Mouse (Mus musculus): ENCODE results near the gene Evc2.

Evc2 gene

GRCm38 (mm10) chr5:37368796-37369195, 30.5 kb downstream of the Evc2 start:
- DNase-seq: no peak

- no peak for DNase-seq
Observed at GRCm38 (mm10) chr5:37377376-37377775, 39.1 kb downstream of the Evc2 start.

DNA sequence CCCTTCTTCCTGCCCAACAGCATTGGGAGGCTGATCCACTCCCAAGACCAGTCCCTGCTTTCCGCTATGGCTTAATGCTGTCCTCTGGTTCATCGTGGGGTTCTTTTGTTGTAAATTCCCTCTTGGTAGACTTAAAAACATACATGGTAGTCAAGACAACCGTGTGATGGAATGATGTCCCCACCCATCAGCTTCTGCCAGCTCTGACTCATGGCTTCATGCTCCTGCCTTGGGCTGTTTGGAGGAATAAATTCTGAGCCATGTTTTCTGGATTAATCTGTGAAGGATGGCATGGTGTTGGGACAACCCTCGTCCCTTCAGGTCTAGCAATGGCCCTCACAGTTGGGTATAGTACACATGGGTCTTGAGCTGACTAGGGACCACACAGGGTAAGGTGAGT, 42.3 kb downstream of the Evc2 start:
- DNase-seq: no peak

DNA sequence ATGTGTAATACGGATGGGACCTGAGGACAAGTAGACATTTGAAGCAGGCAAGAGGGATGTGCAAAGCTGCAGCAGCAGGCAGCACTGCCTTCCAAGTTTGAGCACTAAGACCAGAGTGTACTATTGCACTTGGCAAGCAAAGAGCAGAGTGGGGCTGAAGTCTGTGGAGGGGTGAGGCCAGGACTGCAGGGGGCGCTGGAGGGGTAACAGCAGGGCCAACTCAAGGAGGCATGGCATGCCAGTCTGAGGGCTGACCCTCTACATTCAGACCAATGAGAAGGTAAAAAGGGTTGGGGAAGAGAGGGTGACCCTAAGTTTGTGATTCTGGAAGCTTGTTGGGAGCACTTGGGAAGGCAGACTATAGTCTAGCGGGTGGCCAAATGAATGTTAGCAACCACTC, 45.3 kb downstream of the Evc2 start:
- no peak for DNase-seq

GRCm38 (mm10) chr5:37388646-37389045, 50.3 kb downstream of the Evc2 start:
- DNase-seq: no peak

- no peak for DNase-seq
Observed at GRCm38 (mm10) chr5:37389808-37390495, 51.7 kb downstream of the Evc2 start.

GRCm38 (mm10) chr5:37390923-37391322, 52.6 kb downstream of the Evc2 start:
- no peak for DNase-seq

DNA sequence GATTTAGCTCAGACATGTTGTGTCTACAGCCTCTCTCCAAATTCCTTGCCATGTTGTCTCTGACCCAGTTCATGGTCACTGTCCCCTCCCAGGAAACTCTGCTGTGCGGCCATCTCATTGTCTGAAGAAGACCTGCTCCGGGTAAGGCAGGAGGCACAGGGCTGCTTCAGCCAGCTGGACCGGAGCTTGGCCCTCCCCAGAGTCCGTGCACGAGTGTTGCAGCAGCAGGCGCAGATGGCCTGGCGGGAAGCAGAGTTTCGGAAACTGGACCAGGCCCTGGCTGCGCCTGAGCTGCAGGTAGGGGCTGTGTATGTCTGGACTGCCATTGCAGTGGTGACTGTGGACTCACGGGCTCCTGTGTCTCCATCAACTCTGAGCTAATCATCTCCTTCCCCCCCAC, 53.6 kb downstream of the Evc2 start:
- DNase-seq: no peak

GRCm38 (mm10) chr5:37395172-37396030, 57.1 kb downstream of the Evc2 start:
- no peak for DNase-seq

- DNase-seq: no peak
Observed at GRCm38 (mm10) chr5:37419028-37419427, 80.7 kb downstream of the Evc2 start.

GRCm38 (mm10) chr5:37427210-37427609, 88.9 kb downstream of the Evc2 start:
- no peak for DNase-seq

DNA sequence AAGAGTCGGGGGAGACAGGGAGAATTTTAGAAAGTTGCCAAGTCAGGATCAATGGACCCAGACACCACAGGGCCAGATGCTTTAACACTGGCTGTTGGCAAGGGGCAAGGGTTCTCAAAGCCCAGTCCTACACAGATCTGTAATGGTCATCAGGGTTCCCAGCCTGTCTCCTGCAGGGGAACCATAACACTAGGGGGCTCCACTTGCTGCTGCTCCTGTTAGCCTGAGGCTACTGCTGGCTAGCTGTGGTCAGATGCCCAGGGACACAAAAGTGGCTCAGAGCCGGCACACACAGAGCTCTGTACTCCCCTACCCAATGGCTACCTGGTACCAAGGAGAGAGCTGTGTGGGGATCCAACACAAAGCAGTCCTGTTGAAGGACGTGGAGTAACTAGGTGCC, 97.1 kb downstream of the Evc2 start:
- no peak for DNase-seq

DNA sequence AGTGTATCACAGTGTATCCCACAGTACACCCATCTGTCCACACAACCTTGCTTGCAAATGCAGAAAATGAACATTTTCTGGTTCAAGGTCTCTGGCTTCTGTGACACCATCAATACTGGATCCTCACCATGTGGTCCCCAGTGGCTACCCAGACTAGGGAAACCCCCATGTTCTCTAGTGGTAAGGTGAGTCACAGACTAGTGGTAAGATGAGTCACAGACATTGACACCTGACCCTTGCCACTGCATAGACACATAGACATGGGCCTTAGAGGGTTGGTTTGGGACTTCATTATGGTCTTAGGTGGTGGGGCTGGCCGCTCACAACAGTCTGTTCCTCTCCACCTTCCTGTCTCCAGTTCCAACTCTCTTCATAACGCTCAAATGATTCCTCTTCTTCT, 104.5 kb downstream of the Evc2 start:
- no peak for DNase-seq

DNA sequence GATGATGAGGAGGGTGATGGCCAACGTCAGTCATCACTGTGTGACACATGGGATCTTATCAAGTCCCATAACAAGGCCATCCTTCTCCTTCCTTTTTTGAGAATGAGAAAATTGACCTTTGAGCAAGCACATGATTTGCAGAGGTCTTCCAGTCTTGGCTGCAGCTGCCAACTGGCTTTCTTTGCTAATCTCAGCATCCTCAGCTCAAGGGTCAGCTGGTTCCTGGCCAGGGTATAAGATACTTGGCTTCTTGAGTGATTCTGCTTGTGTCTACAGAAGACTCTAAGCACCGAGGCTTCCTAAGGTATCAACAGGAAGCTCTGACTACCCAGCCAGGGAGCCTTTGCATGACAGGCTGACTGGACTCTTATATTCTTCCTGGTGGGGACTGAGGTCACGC, 109.2 kb downstream of the Evc2 start:
- DNase-seq: no peak

DNA sequence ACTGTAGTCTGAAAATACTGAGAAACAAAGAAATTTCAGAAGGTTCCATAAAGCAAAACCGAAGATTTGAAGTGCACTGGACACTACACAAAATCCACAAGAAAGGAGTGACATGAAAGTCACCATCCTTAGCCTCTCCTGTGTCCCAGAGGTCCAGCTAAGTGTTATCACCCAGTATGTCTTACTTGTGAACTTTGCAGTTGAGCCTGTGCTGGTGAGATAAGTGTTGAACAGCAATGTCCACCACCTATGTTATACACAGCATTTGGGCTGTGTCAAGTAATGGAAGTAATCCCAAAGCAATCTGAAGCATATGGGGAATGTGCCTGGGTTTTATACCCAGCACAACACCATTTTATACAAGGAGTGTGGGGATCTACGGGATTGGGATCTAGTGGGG, 118.3 kb downstream of the Evc2 start:
- DNase-seq: no peak

DNA sequence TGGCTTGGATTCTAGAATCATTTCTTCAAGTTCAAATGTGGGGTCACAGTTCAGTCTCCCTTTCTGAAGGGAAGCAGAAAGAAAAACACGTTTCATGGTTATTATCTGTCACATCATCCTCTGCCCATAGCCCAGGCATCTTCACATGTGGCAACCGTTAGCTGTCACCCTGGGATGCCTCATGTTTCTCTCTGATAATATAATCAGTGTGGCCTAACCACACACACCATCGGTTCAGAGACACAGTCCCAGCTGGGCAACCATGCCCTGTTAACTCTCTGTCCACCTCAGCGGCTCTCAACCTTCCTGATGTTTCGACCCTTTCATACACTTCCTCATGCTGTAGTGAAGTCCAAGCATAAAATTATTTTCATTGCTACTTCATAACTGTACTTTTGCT, 118.9 kb downstream of the Evc2 start:
- DNase-seq: no peak

GRCm38 (mm10) chr5:37457831-37458230, 119.5 kb downstream of the Evc2 start:
- no peak for DNase-seq

- no peak for DNase-seq
Observed at GRCm38 (mm10) chr5:37458236-37458635, 119.9 kb downstream of the Evc2 start.

- no peak for DNase-seq
Observed at GRCm38 (mm10) chr5:37465461-37465860, 127.2 kb downstream of the Evc2 start.

DNA sequence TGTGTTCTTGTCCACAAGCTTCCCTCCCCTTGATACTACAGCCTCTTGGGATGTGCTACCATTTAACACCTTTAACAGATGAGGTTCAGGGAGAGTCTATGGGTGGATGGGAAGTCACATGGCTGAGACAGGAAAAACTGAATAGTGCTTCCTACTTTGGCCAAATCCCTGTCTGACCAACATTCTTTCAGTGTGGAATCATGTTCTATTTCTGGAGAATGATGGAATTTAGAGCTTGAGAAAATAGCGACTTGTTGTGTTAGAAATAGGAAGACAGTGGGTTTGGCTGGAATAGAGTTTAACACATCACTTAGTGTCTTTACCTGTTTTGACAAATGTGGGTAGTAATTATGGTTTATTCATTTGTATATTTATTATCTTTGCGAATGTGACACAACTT, 129.3 kb downstream of the Evc2 start:
- DNase-seq: no peak

GRCm38 (mm10) chr5:37469031-37469430, 130.7 kb downstream of the Evc2 start:
- no peak for DNase-seq

GRCm38 (mm10) chr5:37471584-37471983, 133.3 kb downstream of the Evc2 start:
- no peak for DNase-seq

- DNase-seq: no peak
Observed at GRCm38 (mm10) chr5:37472025-37472608, 133.8 kb downstream of the Evc2 start.

All from B cell, adult 2 months (primary cell).